Mouse (Mus musculus) c-Kit-positive CD71-positive TER-119-positive erythroid progenitor cells, embryonic 14.5 days (primary cell): ENCODE results near the gene Pgghg.

Source experiments
- DNase-seq: peaks from one replicate; pipeline ENCODE4 v3.0.0-alpha.2; 2013; ENCODE audit warnings: low spot score

Pgghg gene

DNA sequence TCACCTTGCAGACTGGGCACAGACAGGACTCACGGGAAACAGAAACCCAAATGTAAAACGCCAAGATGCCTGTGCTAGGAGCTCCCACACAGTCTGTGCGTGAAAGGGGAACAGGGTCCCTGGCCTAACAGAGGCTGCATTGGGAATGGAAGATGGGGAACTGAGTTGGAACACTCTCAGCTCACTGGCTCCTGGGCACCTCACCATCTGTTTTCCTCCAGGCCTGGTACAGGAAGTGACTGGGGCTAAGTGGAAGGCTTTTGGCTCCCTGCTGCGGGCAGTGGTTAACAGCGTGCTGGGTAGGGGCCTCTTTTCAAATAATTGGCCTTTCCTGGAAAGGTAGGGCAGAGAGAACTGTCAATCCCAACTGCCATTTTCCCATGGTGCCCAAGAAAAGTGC, 49.4 kb downstream of the Pgghg start:
- DNase-seq, result no peak

DNA sequence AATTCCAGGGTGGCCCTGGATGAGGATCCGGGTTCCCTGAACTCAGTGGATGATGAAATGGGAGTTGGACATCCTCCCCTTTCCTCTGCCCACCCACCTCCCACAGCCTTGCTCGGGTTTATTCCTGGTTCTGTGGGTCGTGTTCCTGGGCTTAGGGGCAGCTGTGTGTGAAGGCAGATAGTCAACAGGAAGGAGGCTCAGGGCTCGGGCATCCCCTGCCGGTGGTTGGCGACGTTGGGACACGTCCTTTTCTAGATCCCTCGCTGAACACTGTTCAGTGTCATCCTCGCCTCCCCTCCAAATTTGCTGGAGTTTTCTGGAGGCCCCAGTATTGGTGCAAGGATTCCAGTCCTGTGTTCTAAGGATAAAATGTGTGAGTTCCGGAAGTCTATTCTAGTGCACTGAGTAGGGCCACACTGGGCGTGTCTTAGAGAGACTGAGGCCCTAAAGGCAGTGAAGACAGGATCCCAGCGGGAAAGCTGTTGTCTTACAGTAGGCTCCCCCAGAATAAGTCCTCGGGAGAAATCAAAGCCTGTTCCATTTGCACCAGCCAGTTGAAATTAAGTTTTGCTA, 50.0 kb downstream of the Pgghg start:
- no peak for DNase-seq
